Mouse (Mus musculus) ES-Bruce4 (cell line): ENCODE data around the gene Rps23. TPM values are rescaled to one million over a fixed set of nuclear protein-coding genes. Genes with fewer than 3 reads are reported as not detected.

ENCODE experiments used
- H3K27ac ChIP-seq: 2 replicates; pipeline ENCODE4 v1.5.1; 2012; ENCODE audit warnings: low read length, inconsistent platforms; ENCODE audit not compliant: insufficient read depth
- H3K27me3 ChIP-seq: 2 replicates; pipeline ENCODE4 v1.6.1; 2012; ENCODE audit warnings: mild to moderate bottlenecking, low read length, inconsistent platforms; ENCODE audit not compliant: control insufficient read depth, poor library complexity, insufficient read depth, severe bottlenecking
- H3K36me3 ChIP-seq: 2 replicates; pipeline ENCODE4 v1.6.1; 2012; ENCODE audit warnings: inconsistent platforms, mild to moderate bottlenecking, low read length, moderate library complexity; ENCODE audit not compliant: control insufficient read depth, poor library complexity, insufficient read depth, severe bottlenecking
- H3K4me1 ChIP-seq: one replicate; pipeline ENCODE4 v1.8.1; 2011; ENCODE audit warnings: low read length; ENCODE audit not compliant: control insufficient read depth, insufficient read depth
- H3K4me3 ChIP-seq: 2 replicates; pipeline ENCODE4 v1.5.1; 2011; ENCODE audit warnings: low read depth, mild to moderate bottlenecking, low read length
- H3K9ac ChIP-seq: 2 replicates; pipeline ENCODE4 v1.6.1; 2012; ENCODE audit warnings: low read depth, mild to moderate bottlenecking, inconsistent platforms; ENCODE audit not compliant: poor library complexity, severe bottlenecking
- H3K9me3 ChIP-seq: replicated peaks from 2 replicates; pipeline ENCODE4 v1.6.1; 2012; ENCODE audit warnings: mild to moderate bottlenecking, low read length, inconsistent platforms; ENCODE audit not compliant: control insufficient read depth, poor library complexity, insufficient read depth, severe bottlenecking
- CTCF ChIP-seq: IDR thresholded peaks from one replicate; pipeline ENCODE4 v1.8.1; 2011; ENCODE audit warnings: low read depth, low read length
- EP300 ChIP-seq: IDR thresholded peaks from 2 replicates; pipeline ENCODE4 v1.6.1; 2011; ENCODE audit warnings: low read depth, low read length; ENCODE audit not compliant: insufficient read depth
- POLR2A ChIP-seq: IDR thresholded peaks from one replicate; pipeline ENCODE4 v1.8.1; 2011; ENCODE audit warnings: low read length; ENCODE audit not compliant: insufficient read depth
- polyA plus RNA-seq: library from polyadenylated mRNA; stranded (reverse); fragments of >200 nt; gene quantifications from 2 replicates; pipeline ENCODE4 v1.2.4, GENCODE M21; 2011; ENCODE audit warnings: low read depth; ENCODE audit not compliant: missing spikeins, insufficient read depth, insufficient read length

Rps23 gene
- polyA plus RNA-seq, 1 experiment, result 488 TPM

- H3K36me3 ChIP-seq, result no peaks in the 10 kb centered on the region
- no peaks in the 10 kb centered on the region for H3K4me1 ChIP-seq
- H3K4me3 ChIP-seq, result no peak overlapping the region
- no peak overlapping the region for H3K27ac ChIP-seq
- no peak overlapping the region for H3K9ac ChIP-seq
- no peaks in the 10 kb centered on the region for H3K27me3 ChIP-seq
- TF ChIP-seq EP300 (no peak), CTCF (no peak), POLR2A (no peak)
- H3K9me3 ChIP-seq, result no peaks in the 10 kb centered on the region
These were observed 27.9 kb upstream of the Rps23 start for GRCm38 (mm10) chr13:90894819-90895218.

GRCm38 (mm10) chr13:90896098-90896497 is 26.7 kb upstream of the Rps23 start:
- TF ChIP-seq CTCF (no peak), EP300 (no peak), POLR2A (no peak)
- no peaks in the 10 kb centered on the region for H3K9me3 ChIP-seq
- H3K4me1 ChIP-seq, result no peaks in the 10 kb centered on the region
- no peak overlapping the region for H3K9ac ChIP-seq
- no peaks in the 10 kb centered on the region for H3K36me3 ChIP-seq
- no peak overlapping the region for H3K27ac ChIP-seq
- H3K4me3 ChIP-seq, result no peak overlapping the region
- H3K27me3 ChIP-seq, result no peaks in the 10 kb centered on the region

DNA sequence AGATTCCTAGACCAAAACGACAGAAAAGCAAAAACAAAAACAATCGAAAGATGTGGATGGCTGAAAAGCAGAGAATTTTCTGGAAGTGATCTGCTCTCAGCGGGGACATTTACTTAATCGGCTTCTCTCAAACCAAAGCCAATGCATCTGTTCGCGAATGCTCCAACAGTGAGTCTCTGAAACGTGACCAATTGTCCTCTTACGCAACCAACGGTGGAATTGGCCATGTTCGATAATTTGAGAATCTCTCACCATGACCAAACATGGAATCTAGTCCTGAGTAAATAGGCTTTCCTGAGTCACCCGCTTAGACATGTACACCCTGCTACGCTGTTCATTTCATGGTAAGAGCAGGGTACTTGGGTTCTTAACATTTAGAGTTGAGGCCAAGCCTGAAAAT is 25.9 kb upstream of the Rps23 start:
- Histone ChIP-seq H3K36me3 (no peaks in the 10 kb centered on the region), H3K27ac (no peak overlapping the region), H3K9ac (no peak overlapping the region), H3K27me3 (no peaks in the 10 kb centered on the region), H3K9me3 (no peaks in the 10 kb centered on the region), H3K4me1 (no peaks in the 10 kb centered on the region), H3K4me3 (no peak overlapping the region)
- TF ChIP-seq EP300 (no peak), POLR2A (no peak), CTCF (no peak)

DNA sequence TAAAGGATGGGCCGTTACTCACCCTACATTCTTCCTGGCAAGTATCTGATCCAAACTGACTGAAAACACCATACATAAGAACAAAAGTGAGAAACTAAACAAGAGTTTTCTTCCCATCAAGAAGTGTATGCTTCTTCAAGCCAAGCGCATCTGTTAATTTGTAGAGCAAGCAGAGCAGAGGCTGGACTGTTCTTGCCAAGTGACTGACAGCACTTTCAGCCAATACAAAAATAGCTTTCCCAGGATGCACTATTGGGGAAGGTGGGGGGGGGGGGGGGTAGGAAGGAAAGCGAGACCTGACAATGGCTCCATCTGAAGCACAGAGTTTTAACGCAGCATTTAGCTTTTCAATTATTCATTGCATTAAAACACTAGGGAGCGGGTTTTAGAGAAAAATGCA is 17.6 kb upstream of the Rps23 start, which contains the start of gene Atp6ap1l:
TSS of gene Atp6ap1l (minus strand) at position 180 of the 400 bp plus-strand sequence.
- Histone ChIP-seq H3K9me3 (no peaks in the 10 kb centered on the region), H3K27me3 (no peaks in the 10 kb centered on the region), H3K27ac (no peak within 1 kb of the TSS), H3K36me3 (no peaks in the 10 kb centered on the region), H3K4me3 (no peak within 1 kb of the TSS), H3K9ac (no peak within 1 kb of the TSS), H3K4me1 (no peaks in the 10 kb centered on the region)
- TF ChIP-seq EP300, result no peak
- TF ChIP-seq POLR2A, result no peak
- no peak for TF ChIP-seq CTCF

DNA sequence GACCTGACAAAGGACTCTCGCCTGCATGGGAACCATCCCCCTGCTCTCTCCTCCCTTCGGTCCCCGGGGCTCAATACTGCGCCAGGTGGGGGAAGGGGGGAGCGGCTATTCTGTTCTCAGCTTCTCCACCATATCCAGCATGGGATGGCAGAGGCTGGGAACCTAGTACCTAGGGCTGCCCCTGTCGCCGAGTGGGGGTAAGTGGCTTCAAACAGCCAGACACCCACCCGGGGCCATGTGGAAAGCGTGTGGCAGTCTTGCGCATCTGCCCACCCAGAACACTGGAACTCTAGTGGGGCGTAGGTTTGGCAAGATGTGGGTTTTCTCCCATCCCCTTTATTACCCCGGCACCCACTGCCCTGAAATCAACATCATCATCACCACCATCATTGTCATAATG is 15.4 kb upstream of the Rps23 start:
- Histone ChIP-seq H3K36me3 (no peaks in the 10 kb centered on the region), H3K9me3 (no peaks in the 10 kb centered on the region), H3K4me1 (no peaks in the 10 kb centered on the region), H3K27me3 (no peaks in the 10 kb centered on the region), H3K27ac (no peak overlapping the region), H3K9ac (no peak overlapping the region), H3K4me3 (no peak overlapping the region)
- TF ChIP-seq EP300, result no peak
- TF ChIP-seq CTCF, result no peak
- TF ChIP-seq POLR2A, result no peak

DNA sequence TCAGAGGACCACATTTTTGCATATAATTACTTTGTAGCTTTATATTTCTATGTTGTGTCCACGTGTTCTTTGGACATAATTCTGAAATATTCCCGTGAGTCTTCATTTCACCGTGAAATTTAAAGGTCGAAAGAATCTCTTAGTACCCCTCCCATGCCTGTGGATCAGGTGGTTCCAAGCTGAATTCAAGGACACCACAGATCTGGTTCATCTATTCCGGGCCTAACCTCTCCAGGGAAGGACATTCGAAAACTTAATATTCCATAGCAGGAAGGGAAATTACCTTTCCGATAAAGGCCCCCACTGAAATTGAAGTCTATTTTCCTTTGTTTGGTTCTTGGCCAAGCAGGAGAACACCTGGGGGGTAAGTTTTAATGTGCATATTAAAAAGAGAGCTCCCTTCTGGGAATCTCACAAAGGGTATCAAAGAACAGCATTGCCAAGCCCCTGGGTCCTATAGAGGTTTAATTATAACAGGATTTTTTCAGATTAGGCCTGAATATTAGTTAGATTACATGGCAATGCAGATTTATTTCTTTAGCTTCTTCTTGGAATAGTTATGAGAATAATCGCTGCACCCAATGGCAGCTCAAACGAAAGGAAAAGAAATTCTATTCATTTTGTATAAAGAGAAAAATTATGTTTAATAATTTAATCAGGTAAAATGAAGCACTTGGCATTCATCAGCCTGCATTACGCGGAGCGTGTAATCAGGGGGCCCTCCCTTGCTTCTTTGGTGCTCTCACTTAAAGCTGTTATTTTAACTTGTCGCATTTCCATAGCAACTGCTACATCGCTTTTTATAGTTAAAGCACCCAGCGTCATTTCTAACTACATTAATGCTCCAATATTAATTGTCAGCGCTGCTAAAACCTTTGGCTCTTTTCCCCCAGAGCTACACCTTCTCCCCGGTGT is 9.7 kb upstream of the Rps23 start:
- H3K4me1 ChIP-seq, result no peaks in the 10 kb centered on the region
- H3K9me3 ChIP-seq, result no peaks in the 10 kb centered on the region
- H3K27ac ChIP-seq, result no peak overlapping the region
- no peaks in the 10 kb centered on the region for H3K27me3 ChIP-seq
- TF ChIP-seq EP300 (no peak), CTCF (no peak), POLR2A (no peak)
- H3K9ac ChIP-seq, result no peak overlapping the region
- no peaks in the 10 kb centered on the region for H3K36me3 ChIP-seq
- H3K4me3 ChIP-seq, result no peak overlapping the region
